Mouse (Mus musculus) inflammation-experienced regulatory T-cells (primary cell): Measurements from ENCODE around the gene Baiap2. TPM values are rescaled to one million over a fixed set of nuclear protein-coding genes. Genes with fewer than 3 reads are reported as not detected.

Experiments used
- polyA plus RNA-seq, 2 experiments: library from polyadenylated mRNA; unstranded; fragments of 100-300 nt; shearing (Covaris generic); gene quantifications; one replicate each; pipeline ENCODE4 v1.2.1; 2017

The Baiap2 gene
- polyA plus RNA-seq: 10 to 100 TPM; 17.1 to 17.3 TPM

DNA sequence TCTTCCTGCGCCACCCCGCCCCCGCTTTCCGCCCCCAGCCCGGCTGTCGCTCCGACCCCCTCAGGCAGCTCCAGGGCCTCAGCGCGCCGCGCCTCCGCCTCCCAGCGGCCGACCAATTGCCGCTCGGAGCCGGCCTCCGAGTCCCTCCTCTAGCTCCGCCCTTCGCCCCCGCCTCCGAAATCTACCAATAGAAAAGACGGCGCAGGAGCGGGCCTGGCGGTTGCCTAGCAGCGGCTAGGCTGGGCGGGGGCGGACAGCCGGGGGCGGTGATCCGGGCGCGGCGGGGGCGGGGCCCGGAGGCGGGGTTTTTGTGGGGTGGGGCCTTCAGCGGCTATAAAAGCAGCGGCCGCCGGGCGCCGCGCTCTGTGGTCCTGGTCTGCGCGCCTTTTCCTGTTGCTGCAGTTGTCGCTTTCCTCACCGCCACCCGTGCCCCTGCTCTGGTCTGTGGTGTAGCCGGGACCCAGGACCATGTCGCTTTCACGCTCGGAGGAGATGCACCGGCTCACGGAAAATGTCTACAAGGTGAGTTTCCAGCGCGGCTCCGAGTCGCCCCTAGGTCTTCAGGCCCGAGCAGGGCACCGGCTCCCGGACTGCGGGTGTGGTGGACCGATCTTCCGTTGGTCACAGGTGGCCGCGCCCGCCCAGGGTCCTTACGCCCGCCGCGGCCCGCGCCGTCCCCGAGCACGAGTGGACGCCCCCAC, at the start of gene Baiap2:
Gene Baiap2 (plus strand): TSS at position 37 of the 701 bp plus-strand sequence.

DNA sequence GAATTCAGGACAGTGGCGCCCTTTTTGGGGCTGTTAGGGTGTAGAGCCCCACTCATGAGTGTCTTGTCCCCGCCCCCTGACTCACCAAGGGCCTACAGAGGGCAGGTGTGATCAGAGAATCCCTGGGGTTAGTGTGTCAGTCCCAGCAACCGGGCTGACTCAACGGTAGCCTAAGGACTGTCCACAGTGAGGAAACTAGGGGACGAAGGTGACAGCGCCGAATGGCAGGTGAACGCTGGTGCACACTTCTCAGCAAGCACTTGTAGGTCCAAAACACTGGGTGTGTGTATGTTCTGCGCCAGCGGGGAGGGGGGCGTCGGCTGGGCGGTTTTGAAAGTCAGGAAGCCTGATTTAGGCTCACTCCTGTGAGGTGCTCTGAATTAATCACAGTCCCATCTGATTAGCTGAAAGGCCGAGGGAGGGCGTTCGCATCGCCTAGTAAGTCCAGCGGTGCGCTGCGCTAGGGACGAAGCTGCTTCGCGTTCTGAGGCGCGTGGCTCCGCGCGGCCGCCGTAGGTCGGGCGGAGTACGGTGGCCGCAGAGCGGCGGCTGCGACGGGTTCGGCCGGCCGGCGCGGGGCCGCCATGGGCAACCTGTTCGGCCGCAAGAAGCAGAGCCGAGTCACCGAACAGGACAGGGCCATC, 29.1 kb upstream of the Baiap2 start, which contains the start of gene Chmp6:
Gene Chmp6 (plus strand): TSS at position 151 of the 644 bp plus-strand sequence.

DNA sequence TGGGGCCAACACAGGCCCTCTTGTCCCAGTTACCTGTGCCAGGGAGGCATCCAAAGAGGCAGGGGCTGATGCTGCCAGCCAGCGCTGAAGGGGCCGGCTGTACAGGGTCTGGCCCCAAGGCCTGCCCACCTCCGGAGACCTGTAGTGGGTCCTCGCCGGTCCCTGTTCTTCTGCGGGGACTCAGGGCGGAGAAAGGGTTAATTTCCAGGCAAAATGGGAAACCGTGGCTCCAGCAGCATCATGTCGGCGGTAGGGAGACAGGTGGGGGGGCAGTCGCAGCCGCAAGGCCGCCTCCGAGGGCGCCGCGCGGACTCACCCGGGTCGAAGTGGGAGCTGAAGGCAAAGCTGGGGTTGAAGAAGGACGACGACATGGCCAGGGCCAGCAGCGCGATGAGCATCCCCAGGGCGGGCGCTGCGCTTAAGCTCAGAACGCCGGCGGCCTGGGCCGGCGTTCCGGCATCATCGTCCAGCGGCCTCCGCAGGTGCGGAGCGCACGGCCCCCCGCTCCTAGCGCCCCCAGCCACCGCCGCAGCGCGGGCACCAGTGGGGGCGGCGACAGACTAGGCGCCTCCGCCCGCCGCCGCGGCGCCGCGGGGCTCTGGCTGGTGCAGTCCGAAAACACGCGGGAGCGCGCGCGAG, 104.1 kb downstream of the Baiap2 start, which contains the start of gene Aatk:
Gene Aatk (minus strand): TSS at position 615 of the 639 bp plus-strand sequence.

Other genes starting within 250 kb of the Baiap2 start
- 10 to 100 TPM; 53.8 to 54.2 TPM for gene Chmp6, start 29.3 kb upstream of the Baiap2 start, polyA plus RNA-seq
- 1 to 10 TPM in 1 of 2 experiments, under 1 TPM in 1; 0.23 to 1.6 TPM for gene Aatk, start 104.4 kb downstream of the Baiap2 start, polyA plus RNA-seq
- gene Cep131, start 144.1 kb downstream of the Baiap2 start, polyA plus RNA-seq: 1 to 10 TPM; 5.9 to 7.9 TPM
- gene Tepsin, start 156.0 kb downstream of the Baiap2 start, polyA plus RNA-seq: 10 to 100 TPM; 37.5 to 51.7 TPM
- 10 to 100 TPM; 71.3 to 80.0 TPM for gene Ndufaf8, start 156.2 kb downstream of the Baiap2 start, polyA plus RNA-seq
- gene Slc38a10, start 208.6 kb downstream of the Baiap2 start, polyA plus RNA-seq: 100 to 1,000 TPM; 108 to 109 TPM